Mouse (Mus musculus): ENCODE measurements around the gene Slc2a13.

GRCm38 (mm10) chr15:91371859-91372394 lies 201.1 kb downstream of the Slc2a13 start:
- TF ChIP-seq CTCF (IDR thresholded peaks at IDR 0.05; ENCODE audit: insufficient read depth, low read depth, low read length): no peak
- TF ChIP-seq POLR2A (IDR thresholded peaks at IDR 0.05; ENCODE audit: insufficient read depth, low read depth, low read length): no peak

Measured in olfactory bulb, adult 2 months (tissue).